Mouse (Mus musculus) kidney, adult 2 months (tissue): ENCODE measurements around the gene Trmt13.

Experiments used
- CTCF ChIP-seq: fragments of 200-500 bp; conservative IDR thresholded peaks from 2 replicates; pipeline ENCODE4 v1.5.1; 2011; ENCODE audit warnings: low read depth, mild to moderate bottlenecking, control low read depth, low read length, moderate library complexity, mixed read lengths; ENCODE audit not compliant: insufficient read depth, insufficient read length
- POLR2A ChIP-seq: fragments of 200-500 bp; IDR thresholded peaks from one replicate; pipeline ENCODE4 v1.6.1; 2011; ENCODE audit warnings: low read depth, low read length, control low read depth

- TF ChIP-seq CTCF = no peak
- TF ChIP-seq POLR2A = no peak
Measured at GRCm38 (mm10) chr3:116661288-116661869, 47.0 kb upstream of the Trmt13 start.
